1 mouse cellular context compared by ENCODE assay signal in the genomic region with DNA sequence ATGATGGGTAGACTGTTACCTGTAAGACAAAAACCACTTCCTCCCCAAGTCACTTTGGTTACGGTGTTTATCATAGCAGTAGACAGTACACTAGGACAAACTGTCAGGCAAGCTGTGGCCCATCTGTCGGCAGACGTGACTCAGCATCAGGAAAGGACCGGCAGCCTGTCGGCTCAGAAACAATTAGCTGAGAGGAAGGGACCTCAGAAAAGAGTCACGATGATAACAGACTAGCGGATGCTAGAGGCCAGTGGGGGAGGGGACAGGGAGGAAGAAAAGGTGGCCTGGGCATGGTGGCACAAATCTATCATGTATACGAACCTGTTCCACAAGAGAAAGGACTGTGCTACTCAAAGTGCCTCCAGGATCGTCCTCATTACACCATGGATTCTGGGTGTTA.
TF ChIP-seq lines count a peak whose summit lies in the region.

No protein-coding gene starts in this region.

TF ChIP-seq in MEL, 35 proteins besides CTCF, POLR2A, EP300 and RAD21:
- TF ChIP-seq TCF12 (IDR thresholded peaks at IDR 0.05; ENCODE audit: low read depth, low read length) (peak; percentile 76), SIN3A (IDR thresholded peaks at IDR 0.05; ENCODE audit: low read length) (peak; percentile 71), HCFC1 (IDR thresholded peaks at IDR 0.05; ENCODE audit: low read depth, low read length) (no peak), MAFK (IDR thresholded peaks at IDR 0.05; ENCODE audit: borderline replicate concordance, low read depth, low read length) (no peak; the same call in 1 of the 2 replicates), TAL1 (IDR thresholded peaks at IDR 0.05; ENCODE audit: low read length) (peak; percentile 82), GABPA (IDR thresholded peaks at IDR 0.05; ENCODE audit: low read depth, low read length) (peak; percentile 90), ELF1 (IDR thresholded peaks at IDR 0.05; ENCODE audit: low read depth, low read length) (no peak), POLR2AphosphoS5 (IDR thresholded peaks at IDR 0.05; ENCODE audit: borderline replicate concordance, low read depth, low read length) (no peak), ZC3H11A (IDR thresholded peaks at IDR 0.05; ENCODE audit: low read depth, low read length) (no peak), TBP (IDR thresholded peaks at IDR 0.05; ENCODE audit: low read depth, low read length) (peak; percentile 74), USF1 (IDR thresholded peaks at IDR 0.05; ENCODE audit: low read depth, low read length) (no peak), CHD1 (IDR thresholded peaks at IDR 0.05; ENCODE audit: low read depth, low read length) (no peak), SMC3 (IDR thresholded peaks at IDR 0.05; ENCODE audit: low read depth, low read length) (no peak), UBTF (IDR thresholded peaks at IDR 0.05; ENCODE audit: borderline replicate concordance, insufficient read depth, low read depth, low read length) (no peak), BHLHE40 (IDR thresholded peaks at IDR 0.05; ENCODE audit: borderline replicate concordance, low read depth, low read length) (no peak), MYB (IDR thresholded peaks at IDR 0.05; ENCODE audit: low read depth, low read length) (peak; percentile 78), POLR2AphosphoS2 (IDR thresholded peaks at IDR 0.05; ENCODE audit: low read length) (no peak), RCOR1 (IDR thresholded peaks at IDR 0.05; ENCODE audit: low read depth, low read length) (no peak), MYC (IDR thresholded peaks at IDR 0.05; ENCODE audit: low read depth, low read length) (0 out of 2 replicates have a peak, but pooled peaks have one; percentile 41), MEF2A (IDR thresholded peaks at IDR 0.05; ENCODE audit: extremely low read depth, insufficient replicate concordance, low read depth, low read length, poor library complexity, severe bottlenecking) (no peak), GATA1 (IDR thresholded peaks at IDR 0.05; ENCODE audit: low read depth, low read length) (peak; percentile 73), ETS1 (IDR thresholded peaks at IDR 0.05; ENCODE audit: low read depth, low read length) (peak; percentile 95), MAX (IDR thresholded peaks at IDR 0.05; ENCODE audit: low read length) (no peak), ZMIZ1 (IDR thresholded peaks at IDR 0.05; ENCODE audit: low read depth, low read length) (no peak)
